Mouse (Mus musculus) liver, embryonic 13.5 days (tissue): ENCODE data around the gene Nfkbid. TPM values are rescaled to one million over a fixed set of nuclear protein-coding genes. Genes with fewer than 3 reads are reported as not detected.

Source experiments
- ATAC-seq: fragments of 200-750 bp; cut with Nextera tagmentation; 2 replicates; pipeline ENCODE4 v1.8.0; 2017; ENCODE audit warnings: low read depth, mild to moderate bottlenecking, moderate number of reproducible peaks, moderate library complexity
- DNase-seq: peaks from one replicate; pipeline ENCODE4 v3.0.0; 2022
- H3K27ac ChIP-seq: fragments of 300-500 bp; sonication (generic); 2 replicates; pipeline ENCODE4 v1.5.1; 2015; ENCODE audit warnings: moderate library complexity, mild to moderate bottlenecking, inconsistent platforms
- H3K27me3 ChIP-seq: fragments of 300-500 bp; sonication (generic); 2 replicates; pipeline ENCODE4 v1.6.1; 2015; ENCODE audit warnings: mild to moderate bottlenecking, inconsistent platforms
- H3K36me3 ChIP-seq: fragments of 300-500 bp; sonication (generic); 2 replicates; pipeline ENCODE4 v1.6.1; 2015; ENCODE audit warnings: mild to moderate bottlenecking, inconsistent platforms
- H3K4me1 ChIP-seq: fragments of 300-500 bp; sonication (generic); replicated peaks from 2 replicates; pipeline ENCODE4 v1.6.1; 2015; ENCODE audit warnings: inconsistent platforms
- H3K4me2 ChIP-seq: fragments of 300-500 bp; sonication (generic); 2 replicates; pipeline ENCODE4 v1.6.1; 2015; ENCODE audit warnings: inconsistent platforms, mild to moderate bottlenecking, moderate library complexity
- H3K4me3 ChIP-seq: fragments of 300-500 bp; sonication (generic); replicated peaks from 2 replicates; pipeline ENCODE4 v1.5.1; 2015; ENCODE audit warnings: mild to moderate bottlenecking, inconsistent platforms
- H3K9ac ChIP-seq: fragments of 300-500 bp; sonication (generic); 2 replicates; pipeline ENCODE4 v1.6.1; 2015; ENCODE audit warnings: mild to moderate bottlenecking, inconsistent platforms
- H3K9me3 ChIP-seq: fragments of 300-500 bp; sonication (generic); replicated peaks from 2 replicates; pipeline ENCODE4 v1.6.1; 2016; ENCODE audit warnings: inconsistent platforms
- WGBS: fragments of 180-500 bp; shearing (Covaris S2); methylation state at CpG from one replicate; pipeline ENCODE4 v1.1.7; 2015; ENCODE audit not compliant: insufficient replicate concordance; 5-methylcytosine and 5-hydroxymethylcytosine counted together
- polyA plus RNA-seq: library from polyadenylated mRNA; unstranded; fragments of >200 nt; fragmentation: Nextera tagmentation; extraction: Ambion mirVana; gene quantifications from 2 replicates; pipeline ENCODE4 v1.2.1, GENCODE M21; 2015

Gene Nfkbid
- polyA plus RNA-seq = 1.2 TPM in 2 replicates

GRCm38 (mm10) chr7:30421175-30421889 lies at the start of gene Nfkbid:
Gene Nfkbid, plus strand, starts transcription at chr7:30421732.
- 4% methylated on average over 31 of the region's 31 CpGs for WGBS
- peaks cover 6% of the 10 kb centered on the region for H3K27me3 ChIP-seq
- peaks cover 36% of the 10 kb centered on the region for H3K4me1 ChIP-seq
- H3K36me3 ChIP-seq = peaks cover 16% of the 10 kb centered on the region
- DNase-seq = peak; percentile 71
- peak within 1 kb of the TSS; percentile 67 for H3K9ac ChIP-seq
- H3K4me3 ChIP-seq = peak within 1 kb of the TSS; percentile 64
- H3K9me3 ChIP-seq = no peaks in the 10 kb centered on the region
- peak within 1 kb of the TSS; percentile 50 for H3K27ac ChIP-seq
- H3K4me2 ChIP-seq = peak within 1 kb of the TSS; percentile 91
- ATAC-seq = peak; percentile 43; the same call in 1 of the 2 replicates

DNA sequence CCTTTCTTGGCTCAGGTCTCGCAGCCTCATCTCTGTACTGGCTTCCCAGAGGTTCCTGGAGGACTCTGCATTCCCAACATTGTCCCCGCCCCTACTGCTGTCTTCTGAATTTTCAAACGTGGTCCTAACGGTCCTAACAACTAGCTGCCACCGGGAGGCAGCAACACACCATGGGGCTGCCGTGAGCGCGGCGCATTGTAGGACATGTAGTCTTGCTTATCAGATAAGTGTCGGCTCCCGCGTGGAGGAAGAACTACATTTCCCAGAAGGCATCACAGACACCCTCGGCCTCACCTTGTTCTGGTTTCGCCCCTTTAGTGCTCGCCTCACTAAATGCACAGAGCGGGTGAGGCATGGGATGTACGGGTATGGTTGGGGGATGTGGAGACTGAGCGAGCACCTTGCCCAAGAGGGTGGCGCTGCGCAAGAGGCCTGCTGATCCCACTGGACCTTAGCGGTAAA lies 48.0 kb upstream of the Nfkbid start:
- peak overlapping the region; percentile 67 for H3K4me2 ChIP-seq
- H3K27me3 ChIP-seq = no peaks in the 10 kb centered on the region
- whole genome bisulfite sequencing = under 1% methylated on average over 21 of the region's 21 CpGs
- peak; percentile 99 for ATAC-seq
- H3K27ac ChIP-seq = no peak overlapping the region
- no peaks in the 10 kb centered on the region for H3K9me3 ChIP-seq
- H3K9ac ChIP-seq = peak overlapping the region; percentile 41; the same call in 1 of the 2 replicates
- H3K36me3 ChIP-seq = no peaks in the 10 kb centered on the region
- H3K4me1 ChIP-seq = peaks cover 7% of the 10 kb centered on the region; the same call in 1 of the 2 replicates
- H3K4me3 ChIP-seq = peak overlapping the region; percentile 55
- peak; percentile 81 for DNase-seq

GRCm38 (mm10) chr7:30380061-30380460 lies 41.5 kb upstream of the Nfkbid start:
- WGBS = 48% methylated on average over 5 of the region's 5 CpGs

GRCm38 (mm10) chr7:30384106-30384505 lies 37.4 kb upstream of the Nfkbid start:
- ATAC-seq (no peak), DNase-seq (no peak)
- Histone ChIP-seq H3K27ac (no peak overlapping the region), H3K27me3 (no peaks in the 10 kb centered on the region), H3K4me3 (no peak overlapping the region), H3K4me2 (no peak overlapping the region), H3K9me3 (no peaks in the 10 kb centered on the region), H3K4me1 (no peaks in the 10 kb centered on the region), H3K9ac (no peak overlapping the region), H3K36me3 (no peaks in the 10 kb centered on the region)
- WGBS = 63% methylated on average over 9 of the region's 9 CpGs

More at GRCm38 (mm10) chr7:30380061-30380460, 41.5 kb upstream of the Nfkbid start:
- ATAC-seq = no peak
- Histone ChIP-seq H3K4me3 (no peak overlapping the region), H3K4me2 (no peak overlapping the region), H3K4me1 (no peaks in the 10 kb centered on the region), H3K27me3 (no peaks in the 10 kb centered on the region), H3K36me3 (no peaks in the 10 kb centered on the region), H3K27ac (no peak overlapping the region), H3K9ac (no peak overlapping the region), H3K9me3 (no peaks in the 10 kb centered on the region)
- no peak for DNase-seq

- DNase-seq = no peak
- WGBS = 47% methylated on average over 4 of the region's 4 CpGs
- no peaks in the 10 kb centered on the region for H3K9me3 ChIP-seq
- H3K4me1 ChIP-seq = peaks cover 5% of the 10 kb centered on the region; the same call in 1 of the 2 replicates
- 0 out of 2 replicates have a peak overlapping the region, but pooled peaks have one; percentile 7 for H3K27ac ChIP-seq
- no peak for ATAC-seq
- H3K4me2 ChIP-seq = no peak overlapping the region
- H3K36me3 ChIP-seq = no peaks in the 10 kb centered on the region
- H3K9ac ChIP-seq = no peak overlapping the region
- no peak overlapping the region for H3K4me3 ChIP-seq
- no peaks in the 10 kb centered on the region for H3K27me3 ChIP-seq
These were observed 28.6 kb upstream of the Nfkbid start for GRCm38 (mm10) chr7:30392746-30393520.

- Histone ChIP-seq H3K9me3 (no peaks in the 10 kb centered on the region), H3K27ac (peak overlapping the region; percentile 73), H3K4me2 (no peak overlapping the region), H3K27me3 (no peaks in the 10 kb centered on the region), H3K9ac (no peak overlapping the region), H3K4me3 (no peak overlapping the region), H3K36me3 (no peaks in the 10 kb centered on the region), H3K4me1 (peaks cover 5% of the 10 kb centered on the region; the same call in 1 of the 2 replicates)
- WGBS = 62% methylated on average over 4 of the region's 4 CpGs
- DNase-seq = no peak
- ATAC-seq = no peak
These were observed 27.9 kb upstream of the Nfkbid start for GRCm38 (mm10) chr7:30393631-30394030.

GRCm38 (mm10) chr7:30394379-30394778 lies 27.2 kb upstream of the Nfkbid start:
- Histone ChIP-seq H3K9ac (no peak overlapping the region), H3K4me3 (no peak overlapping the region), H3K9me3 (no peaks in the 10 kb centered on the region), H3K27me3 (no peaks in the 10 kb centered on the region), H3K4me1 (peaks cover 5% of the 10 kb centered on the region; the same call in 1 of the 2 replicates), H3K27ac (peak overlapping the region; percentile 73), H3K4me2 (0 out of 2 replicates have a peak overlapping the region, but pooled peaks have one; percentile 2), H3K36me3 (no peaks in the 10 kb centered on the region)
- peak; percentile 68 for ATAC-seq
- 16% methylated on average over 9 of the region's 11 CpGs for WGBS
- peak; percentile 15 for DNase-seq

DNA sequence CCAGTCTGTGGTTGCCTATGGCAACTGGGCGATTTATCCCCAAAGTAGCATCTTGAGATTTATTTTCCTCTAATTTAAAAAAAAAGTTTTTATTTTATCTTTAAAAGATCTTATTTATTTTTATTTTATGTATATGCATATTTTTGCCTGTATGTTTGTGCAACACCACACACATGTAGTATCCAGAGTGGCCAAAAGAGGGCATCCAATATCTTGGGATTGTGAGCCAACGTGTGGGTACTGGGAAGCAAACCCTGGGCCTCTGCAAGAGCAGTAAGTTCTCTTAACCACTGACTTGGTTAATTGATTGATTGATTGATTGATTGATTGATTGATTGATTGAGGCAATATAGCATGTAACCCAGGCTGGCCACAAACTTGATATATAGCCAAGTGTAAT lies 26.7 kb upstream of the Nfkbid start:
- Histone ChIP-seq H3K27ac (no peak overlapping the region), H3K27me3 (no peaks in the 10 kb centered on the region), H3K4me3 (no peak overlapping the region), H3K9ac (no peak overlapping the region), H3K4me2 (no peak overlapping the region), H3K4me1 (peaks cover 5% of the 10 kb centered on the region; the same call in 1 of the 2 replicates), H3K36me3 (no peaks in the 10 kb centered on the region), H3K9me3 (no peaks in the 10 kb centered on the region)
- DNase-seq (no peak), ATAC-seq (no peak)
- 37% methylated on average over 2 of the region's 2 CpGs for WGBS

DNA sequence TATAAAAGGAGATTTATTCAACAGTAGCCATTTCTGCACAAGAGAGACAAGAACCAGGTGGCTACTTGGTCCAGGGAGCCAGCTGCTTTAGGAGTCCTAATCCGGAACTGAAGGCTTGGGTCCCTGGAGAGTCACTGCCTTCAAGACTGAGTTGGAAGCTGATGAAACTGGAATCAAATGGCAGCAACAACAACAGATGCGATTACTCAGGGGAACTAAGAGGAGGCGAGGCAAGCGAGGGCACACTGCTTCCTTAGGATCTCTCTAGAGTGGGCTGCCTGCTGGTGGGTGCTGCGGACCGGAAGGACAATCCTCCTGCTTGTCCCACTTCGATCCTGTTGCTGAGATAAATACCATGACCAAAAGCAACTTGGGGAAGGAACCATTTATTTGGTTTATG lies 21.9 kb upstream of the Nfkbid start:
- H3K4me1 ChIP-seq = no peaks in the 10 kb centered on the region
- no peaks in the 10 kb centered on the region for H3K27me3 ChIP-seq
- 58% methylated on average over 7 of the region's 7 CpGs for WGBS
- H3K36me3 ChIP-seq = no peaks in the 10 kb centered on the region
- ATAC-seq (no peak), DNase-seq (no peak)
- H3K4me2 ChIP-seq = no peak overlapping the region
- H3K9me3 ChIP-seq = no peaks in the 10 kb centered on the region
- no peak overlapping the region for H3K27ac ChIP-seq
- no peak overlapping the region for H3K4me3 ChIP-seq
- no peak overlapping the region for H3K9ac ChIP-seq

- Histone ChIP-seq H3K4me3 (no peak overlapping the region), H3K9ac (no peak overlapping the region), H3K9me3 (no peaks in the 10 kb centered on the region), H3K27me3 (no peaks in the 10 kb centered on the region), H3K27ac (no peak overlapping the region), H3K36me3 (no peaks in the 10 kb centered on the region), H3K4me1 (no peaks in the 10 kb centered on the region), H3K4me2 (no peak overlapping the region)
- ATAC-seq (no peak), DNase-seq (no peak)
- 41% methylated on average over 4 of the region's 4 CpGs for WGBS
These were observed 19.2 kb upstream of the Nfkbid start for GRCm38 (mm10) chr7:30402343-30402742.

DNA sequence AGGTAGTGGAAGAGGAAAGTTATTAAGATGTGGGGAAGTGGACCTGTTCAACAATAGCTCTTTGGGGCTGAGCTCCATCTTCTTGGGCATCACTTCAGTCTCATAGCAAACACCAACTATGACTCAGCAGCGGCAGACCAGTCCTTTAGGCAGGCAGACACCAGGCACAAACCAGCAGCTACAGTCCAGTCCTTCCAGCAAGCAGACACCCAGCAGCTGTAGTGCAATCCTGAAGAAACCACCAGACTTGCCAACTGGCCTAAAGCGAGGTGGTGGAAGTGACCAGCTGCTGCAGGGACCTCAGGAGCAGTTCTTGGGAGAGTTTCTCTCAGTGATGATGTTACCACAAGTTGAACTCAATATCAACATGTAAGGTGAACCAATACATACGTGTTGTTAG lies 12.9 kb upstream of the Nfkbid start:
- no peak overlapping the region for H3K27ac ChIP-seq
- no peak overlapping the region for H3K4me3 ChIP-seq
- no peaks in the 10 kb centered on the region for H3K9me3 ChIP-seq
- H3K36me3 ChIP-seq = no peaks in the 10 kb centered on the region
- H3K27me3 ChIP-seq = no peaks in the 10 kb centered on the region
- no peak overlapping the region for H3K9ac ChIP-seq
- ATAC-seq = no peak
- no peak for DNase-seq
- H3K4me1 ChIP-seq = no peaks in the 10 kb centered on the region
- H3K4me2 ChIP-seq = no peak overlapping the region
- 63% methylated on average over 3 of the region's 3 CpGs for WGBS
